Mouse (Mus musculus) thymus, adult 18-20 months (tissue): ENCODE measurements around the gene Vmn2r3.
"Not testable (repeated sequence)": the region's sequence is repeated elsewhere in the genome, so short reads cannot be mapped to it uniquely, and the experiment has no call there.

Experiments
- DNase-seq, 2 experiments: peaks; one replicate each; pipeline ENCODE4 v3.0.0; 2022; ENCODE audit warnings: mixed read lengths in 2 of 2

The Vmn2r3 gene

DNA sequence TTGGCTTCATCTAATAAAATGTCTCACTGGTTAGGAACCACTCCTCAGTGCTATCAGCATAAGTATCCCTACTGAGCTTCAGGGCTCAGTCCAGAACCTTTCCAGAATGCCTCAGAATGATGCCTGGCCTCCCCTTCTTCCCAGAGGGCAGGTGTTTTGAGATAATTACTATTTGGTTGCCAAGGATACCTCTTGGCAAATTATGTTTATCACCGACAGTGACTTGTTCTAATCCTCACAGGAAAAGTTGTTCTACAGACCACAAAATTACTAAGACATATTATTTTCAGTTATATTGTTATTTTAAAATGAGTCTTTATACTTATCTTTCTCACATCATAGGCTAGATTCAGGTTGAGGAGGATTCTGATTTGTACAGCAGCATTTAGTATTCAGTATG is at the start of gene Vmn2r3:
TSS of gene Vmn2r3 (minus strand) at position 101 of the 400 bp plus-strand sequence.
- no peak for DNase-seq

DNA sequence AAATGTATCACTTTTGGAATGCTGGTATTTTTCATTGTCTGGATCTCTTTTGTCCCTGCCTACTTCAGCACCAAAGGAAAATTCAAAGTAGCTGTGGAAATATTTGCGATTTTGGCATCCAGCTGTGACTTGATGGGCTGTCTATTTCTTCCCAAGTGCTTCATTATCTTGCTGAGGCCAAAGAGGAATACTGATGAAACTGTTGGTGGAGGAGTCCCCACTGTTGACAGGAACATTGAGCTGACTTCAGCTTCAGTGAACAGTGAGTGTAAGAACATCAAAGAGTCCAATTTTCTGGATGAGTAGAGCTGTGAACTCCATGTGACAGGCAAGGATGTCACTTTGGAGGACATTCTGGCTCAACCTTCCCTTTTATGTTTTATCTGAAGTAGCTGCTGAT is 43.0 kb upstream of the Vmn2r3 start:
- no peak for DNase-seq

- DNase-seq, result no peak
Observed at GRCm38 (mm10) chr3:64321824-64322223, 32.3 kb upstream of the Vmn2r3 start.

GRCm38 (mm10) chr3:64306799-64307198 is 17.3 kb upstream of the Vmn2r3 start:
- no peak for DNase-seq

DNA sequence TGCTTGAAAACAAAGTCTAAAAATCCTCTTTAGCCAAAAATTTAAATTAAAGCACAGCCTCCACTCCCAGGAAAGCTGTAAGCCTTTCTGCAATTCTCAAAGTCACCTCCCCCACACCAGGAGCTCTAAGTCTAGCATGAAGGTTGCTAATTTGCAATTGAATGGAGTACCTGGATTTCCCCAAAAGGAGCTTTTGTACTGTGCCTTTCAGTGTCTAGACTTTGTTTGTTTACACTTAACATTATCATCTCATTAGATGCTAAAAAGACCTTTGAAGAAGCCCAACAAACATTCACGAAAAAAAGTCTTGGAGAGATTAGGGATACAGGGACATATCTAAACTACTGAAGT is 23.8 kb downstream of the Vmn2r3 start:
- DNase-seq, result no peak

DNA sequence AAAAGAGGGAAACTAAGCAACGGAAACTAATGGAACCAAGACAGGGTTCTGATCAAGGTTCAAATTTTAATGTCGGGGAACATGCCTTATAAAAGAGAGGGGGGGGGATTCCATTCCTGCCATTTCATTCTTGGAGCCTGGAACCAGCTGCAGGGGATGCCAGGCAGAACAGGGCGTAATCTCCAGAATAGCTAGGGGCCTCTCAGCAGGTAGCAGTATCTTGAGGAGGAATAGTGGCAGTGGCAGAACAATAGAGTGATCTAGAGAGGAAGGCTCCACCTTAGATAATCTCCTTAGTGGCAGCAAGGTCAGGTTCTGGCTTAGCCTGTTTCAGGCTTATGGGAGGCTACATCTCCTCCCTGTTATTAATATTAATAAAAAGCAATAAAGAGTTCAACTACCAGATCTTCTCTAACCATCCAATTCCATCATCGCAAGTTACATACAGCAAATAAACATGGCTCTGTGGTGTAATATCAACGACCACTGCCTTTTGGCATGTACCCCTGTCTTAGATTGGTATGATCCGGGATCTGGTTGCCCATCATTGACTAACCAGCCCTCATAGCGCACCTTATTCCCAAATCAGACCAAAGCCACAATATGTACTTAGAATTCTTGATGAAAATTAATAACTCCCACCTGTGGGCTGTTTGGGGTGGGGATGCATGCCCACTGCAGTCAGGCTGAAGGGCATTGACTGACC is 24.3 kb downstream of the Vmn2r3 start:
- DNase-seq, result not testable (repeated sequence)

- DNase-seq, result no peak
Observed at GRCm38 (mm10) chr3:64259582-64259981, 29.9 kb downstream of the Vmn2r3 start.

DNA sequence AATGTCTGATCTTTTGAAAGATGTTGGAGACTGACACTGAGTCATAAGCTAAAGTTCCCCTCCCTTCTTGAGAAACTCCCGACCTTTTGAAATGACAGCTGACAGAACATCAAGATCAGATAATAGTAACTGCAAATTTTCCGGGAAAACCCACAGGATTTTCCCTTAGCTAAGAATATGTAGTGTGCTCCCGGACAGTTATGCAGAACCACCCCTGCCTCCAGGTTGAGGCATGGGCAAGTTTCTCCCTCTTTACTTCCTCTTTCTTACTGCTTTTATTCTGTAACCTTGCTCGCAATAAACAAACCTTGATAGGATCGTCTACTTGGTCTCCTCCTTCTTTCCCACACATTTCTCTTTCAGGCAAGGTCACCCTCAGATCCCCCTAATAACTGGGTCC is 37.9 kb downstream of the Vmn2r3 start:
- DNase-seq, result no peak

GRCm38 (mm10) chr3:64250461-64250860 is 39.0 kb downstream of the Vmn2r3 start:
- not testable (repeated sequence) for DNase-seq

GRCm38 (mm10) chr3:64235459-64235858 is 54.0 kb downstream of the Vmn2r3 start:
- DNase-seq, result not testable (repeated sequence)

GRCm38 (mm10) chr3:64233655-64234054 is 55.9 kb downstream of the Vmn2r3 start:
- not testable (repeated sequence) for DNase-seq

GRCm38 (mm10) chr3:64227243-64227642 is 62.3 kb downstream of the Vmn2r3 start:
- DNase-seq, result no peak
